Mouse (Mus musculus) lung, postnatal 0 days (tissue): Measurements from ENCODE around the gene 2410004P03Rik.
A peak's percentile ranks its signal among the peaks of the same experiment; 100 is the strongest.

Source experiments
- CTCF ChIP-seq: IDR thresholded peaks from 2 replicates; pipeline ENCODE4 v1.5.1; 2016; ENCODE audit warnings: antibody characterized with exemption, mild to moderate bottlenecking
- EP300 ChIP-seq: IDR thresholded peaks from 2 replicates; pipeline ENCODE4 v1.6.1; 2016; ENCODE audit warnings: antibody characterized with exemption, mild to moderate bottlenecking, control low read depth

DNA sequence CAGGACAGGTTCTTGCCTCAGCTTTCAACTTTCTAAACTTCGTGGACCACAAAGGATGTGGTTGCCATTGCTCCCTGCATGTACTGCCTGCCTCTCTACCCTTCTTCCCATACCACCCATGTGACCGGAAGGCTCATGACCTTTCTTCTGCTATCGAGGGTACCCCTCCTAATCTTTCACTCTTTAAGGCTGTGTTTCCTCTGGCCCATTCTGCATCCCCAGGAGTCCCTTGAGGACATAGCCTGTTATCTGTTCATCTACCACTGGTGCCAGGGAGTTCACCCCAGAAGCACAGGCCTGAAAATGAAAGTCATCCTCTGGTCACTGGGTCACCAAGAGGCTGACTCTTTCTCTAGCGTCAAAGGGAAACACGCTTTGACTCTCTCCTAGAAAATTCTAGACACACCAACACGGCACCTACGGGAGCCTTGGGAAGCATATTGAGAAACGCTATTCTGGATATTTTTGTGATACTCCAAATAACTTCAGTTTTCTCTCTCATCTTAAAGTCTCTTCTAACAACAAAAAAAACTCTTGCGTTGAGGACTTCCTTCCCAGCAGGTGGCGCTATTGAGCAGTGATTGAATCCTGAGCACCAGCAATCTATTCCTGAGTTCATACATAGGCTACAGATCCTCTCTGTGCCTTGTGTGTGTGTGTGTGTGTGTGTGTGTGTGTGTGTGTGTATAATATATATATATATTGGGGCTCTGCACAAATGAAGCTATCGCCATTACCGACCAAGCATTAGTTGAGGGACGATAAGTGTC, 21.4 kb upstream of the 2410004P03Rik start:
- TF ChIP-seq CTCF: peak; percentile 87
- no peak for TF ChIP-seq EP300
